Mouse (Mus musculus) thymus, adult 2 months (tissue): ENCODE measurements around the gene Creb3l1.

Source experiments
- CTCF ChIP-seq: fragments of 200-500 bp; IDR thresholded peaks from 2 replicates; pipeline ENCODE4 v1.5.1; 2012; ENCODE audit warnings: mild to moderate bottlenecking, control low read depth, low read length, moderate library complexity, borderline replicate concordance; ENCODE audit not compliant: control insufficient read depth, poor library complexity, insufficient read depth; ENCODE audit errors: extremely low read depth
- POLR2A ChIP-seq: fragments of 200-500 bp; IDR thresholded peaks from 2 replicates; pipeline ENCODE4 v1.6.1; 2012; ENCODE audit warnings: mild to moderate bottlenecking, low read length, control low read depth, moderate library complexity; ENCODE audit not compliant: control insufficient read depth, poor library complexity, insufficient read depth; ENCODE audit errors: extremely low read depth

- TF ChIP-seq CTCF: no peak
- no peak for TF ChIP-seq POLR2A
These were observed 41.1 kb upstream of the Creb3l1 start for GRCm38 (mm10) chr2:92065269-92065888.
